Mouse (Mus musculus): ENCODE measurements around the gene Macc1. TPM values are rescaled to one million over a fixed set of nuclear protein-coding genes. Genes with fewer than 3 reads are reported as not detected.

The Macc1 gene
- total RNA-seq, 1 experiment: 0.09 TPM

GRCm38 (mm10) chr12:119372359-119372758 lies 58.3 kb downstream of the Macc1 start:
- Histone ChIP-seq H3K9ac (ENCODE audit: insufficient read depth, low read depth, low read length, poor library complexity, severe bottlenecking) (no peak overlapping the region), H3K4me1 (ENCODE audit: control insufficient read depth in 2 of 2, insufficient read depth in 2 of 2, low read length in 2 of 2, poor library complexity in 1 of 2) (no peaks in the 10 kb centered on the region), H3K27ac (ENCODE audit: insufficient read depth, low read depth, low read length, poor library complexity, severe bottlenecking) (no peak overlapping the region), H3K9me3 (ENCODE audit: control insufficient read depth, insufficient read depth, low read depth, low read length) (no peaks in the 10 kb centered on the region), H3K36me3 (ENCODE audit: control insufficient read depth, insufficient read depth, low read length, poor library complexity, severe bottlenecking) (no peaks in the 10 kb centered on the region), H3K4me3 (ENCODE audit: insufficient read depth in 1 of 2, low read depth in 1 of 2, low read length in 2 of 2, poor library complexity in 1 of 2, severe bottlenecking in 1 of 2) (no peak overlapping the region)
- DNase-seq (ENCODE audit: low read depth, low spot score): no peak
- TF ChIP-seq ZC3H11A (IDR thresholded peaks at IDR 0.05; ENCODE audit: borderline replicate concordance, low read depth, low read length): no peak
- TF ChIP-seq CHD2 (IDR thresholded peaks at IDR 0.05; ENCODE audit: low read depth, low read length): no peak
- no peak for TF ChIP-seq ZNF384 (IDR thresholded peaks at IDR 0.05; ENCODE audit: low read depth, low read length)
- TF ChIP-seq HCFC1 (IDR thresholded peaks at IDR 0.05; ENCODE audit: borderline replicate concordance, insufficient read depth, low read length): no peak
- TF ChIP-seq MAFK (IDR thresholded peaks at IDR 0.05; ENCODE audit: insufficient read depth, low read depth, low read length): no peak
- in situ Hi-C loops (cut with MboI; ENCODE audit: low sequenced_read_pairs in 2 of 2, unreplicated experiment in 2 of 2): no loop called here

- Histone ChIP-seq H3K4me3 (ENCODE audit: insufficient read depth in 1 of 2, low read depth in 1 of 2, low read length in 2 of 2, poor library complexity in 1 of 2, severe bottlenecking in 1 of 2) (no peak overlapping the region), H3K36me3 (ENCODE audit: control insufficient read depth, insufficient read depth, low read length, poor library complexity, severe bottlenecking) (no peaks in the 10 kb centered on the region), H3K9me3 (ENCODE audit: control insufficient read depth, insufficient read depth, low read depth, low read length) (no peaks in the 10 kb centered on the region), H3K27ac (ENCODE audit: insufficient read depth, low read depth, low read length, poor library complexity, severe bottlenecking) (no peak overlapping the region), H3K4me1 (ENCODE audit: control insufficient read depth in 2 of 2, insufficient read depth in 2 of 2, low read length in 2 of 2, poor library complexity in 1 of 2) (no peaks in the 10 kb centered on the region), H3K9ac (ENCODE audit: insufficient read depth, low read depth, low read length, poor library complexity, severe bottlenecking) (no peak overlapping the region)
- DNase-seq (ENCODE audit: low read depth, low spot score): no peak
- in situ Hi-C loops (cut with MboI; ENCODE audit: low sequenced_read_pairs in 2 of 2, unreplicated experiment in 2 of 2): no loop called here
- TF ChIP-seq MAFK (IDR thresholded peaks at IDR 0.05; ENCODE audit: insufficient read depth, low read depth, low read length): no peak
- no peak for TF ChIP-seq ZNF384 (IDR thresholded peaks at IDR 0.05; ENCODE audit: low read depth, low read length)
- no peak for TF ChIP-seq ZC3H11A (IDR thresholded peaks at IDR 0.05; ENCODE audit: borderline replicate concordance, low read depth, low read length)
- TF ChIP-seq HCFC1 (IDR thresholded peaks at IDR 0.05; ENCODE audit: borderline replicate concordance, insufficient read depth, low read length): no peak
- TF ChIP-seq CHD2 (IDR thresholded peaks at IDR 0.05; ENCODE audit: low read depth, low read length): no peak
Observed at GRCm38 (mm10) chr12:119376879-119377278, 62.8 kb downstream of the Macc1 start.

- Histone ChIP-seq H3K4me3 (ENCODE audit: insufficient read depth in 1 of 2, low read depth in 1 of 2, low read length in 2 of 2, poor library complexity in 1 of 2, severe bottlenecking in 1 of 2) (no peak overlapping the region), H3K4me1 (ENCODE audit: control insufficient read depth in 2 of 2, insufficient read depth in 2 of 2, low read length in 2 of 2, poor library complexity in 1 of 2) (no peaks in the 10 kb centered on the region), H3K36me3 (ENCODE audit: control insufficient read depth, insufficient read depth, low read length, poor library complexity, severe bottlenecking) (no peaks in the 10 kb centered on the region), H3K27ac (ENCODE audit: insufficient read depth, low read depth, low read length, poor library complexity, severe bottlenecking) (no peak overlapping the region), H3K9me3 (ENCODE audit: control insufficient read depth, insufficient read depth, low read depth, low read length) (no peaks in the 10 kb centered on the region), H3K9ac (ENCODE audit: insufficient read depth, low read depth, low read length, poor library complexity, severe bottlenecking) (no peak overlapping the region)
- in situ Hi-C loops (cut with MboI; ENCODE audit: low sequenced_read_pairs in 2 of 2, unreplicated experiment in 2 of 2): no loop called here
- TF ChIP-seq ZC3H11A (IDR thresholded peaks at IDR 0.05; ENCODE audit: borderline replicate concordance, low read depth, low read length): no peak
- no peak for TF ChIP-seq MAFK (IDR thresholded peaks at IDR 0.05; ENCODE audit: insufficient read depth, low read depth, low read length)
- TF ChIP-seq HCFC1 (IDR thresholded peaks at IDR 0.05; ENCODE audit: borderline replicate concordance, insufficient read depth, low read length): no peak
- no peak for TF ChIP-seq ZNF384 (IDR thresholded peaks at IDR 0.05; ENCODE audit: low read depth, low read length)
- TF ChIP-seq CHD2 (IDR thresholded peaks at IDR 0.05; ENCODE audit: low read depth, low read length): no peak
- no peak for DNase-seq (ENCODE audit: low read depth, low spot score)
Observed at GRCm38 (mm10) chr12:119381839-119382238, 67.8 kb downstream of the Macc1 start.

- Histone ChIP-seq H3K4me3 (ENCODE audit: insufficient read depth in 1 of 2, low read depth in 1 of 2, low read length in 2 of 2, poor library complexity in 1 of 2, severe bottlenecking in 1 of 2) (no peak overlapping the region), H3K4me1 (ENCODE audit: control insufficient read depth in 2 of 2, insufficient read depth in 2 of 2, low read length in 2 of 2, poor library complexity in 1 of 2) (no peaks in the 10 kb centered on the region), H3K9ac (ENCODE audit: insufficient read depth, low read depth, low read length, poor library complexity, severe bottlenecking) (no peak overlapping the region), H3K9me3 (ENCODE audit: control insufficient read depth, insufficient read depth, low read depth, low read length) (no peaks in the 10 kb centered on the region), H3K27ac (ENCODE audit: insufficient read depth, low read depth, low read length, poor library complexity, severe bottlenecking) (no peak overlapping the region), H3K36me3 (ENCODE audit: control insufficient read depth, insufficient read depth, low read length, poor library complexity, severe bottlenecking) (no peaks in the 10 kb centered on the region)
- no peak for TF ChIP-seq HCFC1 (IDR thresholded peaks at IDR 0.05; ENCODE audit: borderline replicate concordance, insufficient read depth, low read length)
- no peak for TF ChIP-seq CHD2 (IDR thresholded peaks at IDR 0.05; ENCODE audit: low read depth, low read length)
- no peak for TF ChIP-seq MAFK (IDR thresholded peaks at IDR 0.05; ENCODE audit: insufficient read depth, low read depth, low read length)
- no peak for TF ChIP-seq ZNF384 (IDR thresholded peaks at IDR 0.05; ENCODE audit: low read depth, low read length)
- no peak for TF ChIP-seq ZC3H11A (IDR thresholded peaks at IDR 0.05; ENCODE audit: borderline replicate concordance, low read depth, low read length)
- DNase-seq (ENCODE audit: low read depth, low spot score): no peak
- in situ Hi-C loops (cut with MboI; ENCODE audit: low sequenced_read_pairs in 2 of 2, unreplicated experiment in 2 of 2): no loop called here
Observed at GRCm38 (mm10) chr12:119386243-119386642, 72.2 kb downstream of the Macc1 start.

- no peak for TF ChIP-seq ZC3H11A (IDR thresholded peaks at IDR 0.05; ENCODE audit: borderline replicate concordance, low read depth, low read length)
- no peak for TF ChIP-seq HCFC1 (IDR thresholded peaks at IDR 0.05; ENCODE audit: borderline replicate concordance, insufficient read depth, low read length)
- TF ChIP-seq CHD2 (IDR thresholded peaks at IDR 0.05; ENCODE audit: low read depth, low read length): no peak
- TF ChIP-seq MAFK (IDR thresholded peaks at IDR 0.05; ENCODE audit: insufficient read depth, low read depth, low read length): no peak
- no peak for TF ChIP-seq ZNF384 (IDR thresholded peaks at IDR 0.05; ENCODE audit: low read depth, low read length)
- DNase-seq (ENCODE audit: low read depth, low spot score): no peak
- no peaks in the 10 kb centered on the region for H3K9me3 ChIP-seq (ENCODE audit: control insufficient read depth, insufficient read depth, low read depth, low read length)
- no peaks in the 10 kb centered on the region for H3K36me3 ChIP-seq (ENCODE audit: control insufficient read depth, insufficient read depth, low read length, poor library complexity, severe bottlenecking)
- H3K4me3 ChIP-seq (ENCODE audit: insufficient read depth in 1 of 2, low read depth in 1 of 2, low read length in 2 of 2, poor library complexity in 1 of 2, severe bottlenecking in 1 of 2): no peak overlapping the region
- H3K9ac ChIP-seq (ENCODE audit: insufficient read depth, low read depth, low read length, poor library complexity, severe bottlenecking): no peak overlapping the region
- in situ Hi-C loops (cut with MboI; ENCODE audit: low sequenced_read_pairs in 2 of 2, unreplicated experiment in 2 of 2): no loop called here
- no peaks in the 10 kb centered on the region for H3K4me1 ChIP-seq (ENCODE audit: control insufficient read depth in 2 of 2, insufficient read depth in 2 of 2, low read length in 2 of 2, poor library complexity in 1 of 2)
- no peak overlapping the region for H3K27ac ChIP-seq (ENCODE audit: insufficient read depth, low read depth, low read length, poor library complexity, severe bottlenecking)
Observed at GRCm38 (mm10) chr12:119386650-119387049, 72.6 kb downstream of the Macc1 start.
